Mouse (Mus musculus) cerebellum, postnatal 14 days (tissue): ENCODE measurements around the gene Coa4.
"Not testable (repeated sequence)": the region's sequence is repeated elsewhere in the genome, so short reads cannot be mapped to it uniquely, and the experiment has no call there.

Source experiments
- DNase-seq, 2 experiments: peaks; one replicate each; pipeline ENCODE4 v3.0.0; 2021; ENCODE audit warnings: mixed read lengths in 2 of 2

The Coa4 gene

GRCm38 (mm10) chr7:100561861-100562587, 25.2 kb downstream of the Coa4 start:
- DNase-seq = no peak

GRCm38 (mm10) chr7:100567238-100567637, 30.4 kb downstream of the Coa4 start:
- not testable (repeated sequence) for DNase-seq

- DNase-seq = no peak
These were observed 33.0 kb downstream of the Coa4 start for GRCm38 (mm10) chr7:100569907-100570306.

- no peak for DNase-seq
These were observed 34.3 kb downstream of the Coa4 start for GRCm38 (mm10) chr7:100570930-100571715.

- DNase-seq = peak; percentile 52 to 58
These were observed 35.2 kb downstream of the Coa4 start for GRCm38 (mm10) chr7:100572061-100572460.

- peak; percentile 42 to 48 for DNase-seq
These were observed 35.8 kb downstream of the Coa4 start for GRCm38 (mm10) chr7:100572704-100573103.

GRCm38 (mm10) chr7:100578794-100579193, 41.9 kb downstream of the Coa4 start:
- no peak for DNase-seq

GRCm38 (mm10) chr7:100582235-100582634, 45.4 kb downstream of the Coa4 start:
- DNase-seq = no peak

GRCm38 (mm10) chr7:100582727-100583236, 45.9 kb downstream of the Coa4 start:
- peak; percentile 92 to 93 for DNase-seq

GRCm38 (mm10) chr7:100589816-100590215, 52.9 kb downstream of the Coa4 start:
- DNase-seq = no peak
